Mouse (Mus musculus) erythroblast, embryonic 14.5 days (primary cell): Measurements from ENCODE around the gene Ctnnd2. TPM values are rescaled to one million over a fixed set of nuclear protein-coding genes. Genes with fewer than 3 reads are reported as not detected.

ENCODE experiments used
- H3K27me3 ChIP-seq: 2 replicates; pipeline ENCODE4 v1.6.1; 2012; ENCODE audit warnings: inconsistent platforms; ENCODE audit not compliant: control insufficient read depth
- H3K36me3 ChIP-seq: 2 replicates; pipeline ENCODE4 v1.6.1; 2012; ENCODE audit warnings: mild to moderate bottlenecking, inconsistent platforms; ENCODE audit not compliant: control insufficient read depth
- H3K4me1 ChIP-seq: 2 replicates; pipeline ENCODE4 v1.6.1; 2012; ENCODE audit warnings: inconsistent platforms; ENCODE audit not compliant: control insufficient read depth
- H3K4me3 ChIP-seq: replicated peaks from 2 replicates; pipeline ENCODE3; 2012; ENCODE audit warnings: moderate library complexity, mild to moderate bottlenecking, inconsistent platforms
- H3K9me3 ChIP-seq: 2 replicates; pipeline ENCODE4 v1.6.1; 2012; ENCODE audit warnings: low read length, inconsistent platforms, mixed read lengths; ENCODE audit not compliant: control insufficient read depth
- GATA1 ChIP-seq: IDR thresholded peaks from 2 replicates; pipeline ENCODE4 v1.6.1; 2012; ENCODE audit warnings: low read length, inconsistent platforms, mixed read lengths
- TAL1 ChIP-seq: IDR thresholded peaks from 3 replicates; pipeline ENCODE4 v1.6.1; 2012; ENCODE audit warnings: low read length, inconsistent platforms, mixed read lengths
- polyA plus RNA-seq: library from polyadenylated mRNA; stranded (reverse); fragments of >175 nt; gene quantifications from 2 replicates; pipeline ENCODE4 v1.2.3, GENCODE M21; 2012

Gene Ctnnd2
- polyA plus RNA-seq, 1 experiment = not detected

DNA sequence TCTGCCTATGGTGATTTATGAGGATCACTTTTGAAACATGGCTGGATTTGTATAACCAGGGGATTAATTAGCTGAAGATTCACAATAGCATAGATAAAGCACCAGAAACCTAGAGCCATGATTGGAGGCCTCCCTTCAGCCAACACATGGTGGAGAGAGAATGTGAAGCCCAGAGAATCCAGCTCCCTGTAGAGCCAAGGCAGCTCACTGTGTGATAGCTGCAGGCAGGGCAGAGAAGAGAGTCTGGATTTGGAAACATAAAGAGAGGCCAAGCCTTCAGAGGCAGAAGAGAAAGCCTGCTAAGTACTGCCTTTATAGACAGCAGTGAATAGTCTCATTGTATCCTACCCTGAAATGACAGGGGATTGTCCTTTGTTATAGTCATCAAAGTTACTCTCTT lies 340.7 kb downstream of the Ctnnd2 start:
- no peak for TF ChIP-seq TAL1
- no peak for TF ChIP-seq GATA1
- no peaks in the 10 kb centered on the region for H3K4me1 ChIP-seq
- no peaks in the 10 kb centered on the region for H3K27me3 ChIP-seq
- no peaks in the 10 kb centered on the region for H3K36me3 ChIP-seq
- H3K4me3 ChIP-seq = no peak overlapping the region
- no peaks in the 10 kb centered on the region for H3K9me3 ChIP-seq

DNA sequence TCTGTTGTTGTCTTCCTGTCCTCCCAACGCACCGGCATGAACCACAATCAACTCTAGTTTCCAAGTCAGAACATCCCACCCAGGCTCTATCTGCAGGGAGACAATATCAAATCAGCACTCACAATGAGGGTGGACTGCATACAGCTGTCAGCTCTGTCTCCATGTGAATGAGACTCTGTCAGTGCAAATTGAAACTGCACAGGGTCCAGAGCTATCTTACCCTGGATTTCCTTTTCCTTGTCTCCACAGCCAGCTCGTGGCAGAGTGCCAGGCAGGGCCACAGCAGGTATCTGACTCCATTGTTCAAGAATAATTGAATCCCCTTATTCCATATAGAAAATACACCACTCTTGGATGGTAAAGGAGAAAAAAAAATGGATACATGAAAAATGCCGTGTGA lies 343.0 kb downstream of the Ctnnd2 start:
- no peaks in the 10 kb centered on the region for H3K36me3 ChIP-seq
- no peaks in the 10 kb centered on the region for H3K27me3 ChIP-seq
- no peak overlapping the region for H3K4me3 ChIP-seq
- TF ChIP-seq GATA1 (no peak), TAL1 (no peak)
- H3K4me1 ChIP-seq = no peaks in the 10 kb centered on the region
- no peaks in the 10 kb centered on the region for H3K9me3 ChIP-seq

- H3K9me3 ChIP-seq = no peaks in the 10 kb centered on the region
- H3K36me3 ChIP-seq = no peaks in the 10 kb centered on the region
- no peaks in the 10 kb centered on the region for H3K4me1 ChIP-seq
- no peak overlapping the region for H3K4me3 ChIP-seq
- no peak for TF ChIP-seq GATA1
- no peak for TF ChIP-seq TAL1
- no peaks in the 10 kb centered on the region for H3K27me3 ChIP-seq
These were observed 369.1 kb downstream of the Ctnnd2 start for GRCm38 (mm10) chr15:30541459-30541858.

DNA sequence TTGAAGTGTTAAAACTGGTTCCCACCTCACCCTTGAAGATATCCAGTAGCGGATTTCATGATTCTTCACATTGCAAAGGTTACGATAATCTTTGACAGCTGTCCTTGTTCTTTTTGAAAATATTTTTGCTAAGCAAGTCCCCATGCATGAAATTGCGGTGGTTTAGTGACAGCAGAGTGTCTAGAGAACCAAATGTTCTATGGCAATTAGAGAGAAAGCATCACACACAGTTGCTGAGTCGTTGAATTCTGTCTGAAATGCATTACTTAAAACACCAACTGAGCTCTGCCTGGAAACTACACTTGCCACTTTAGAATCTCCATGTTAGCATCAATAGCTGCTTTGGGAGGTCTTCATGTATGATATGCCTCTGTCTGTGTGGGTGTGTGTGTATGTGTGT lies 375.9 kb downstream of the Ctnnd2 start:
- no peaks in the 10 kb centered on the region for H3K36me3 ChIP-seq
- H3K4me1 ChIP-seq = no peaks in the 10 kb centered on the region
- no peaks in the 10 kb centered on the region for H3K9me3 ChIP-seq
- TF ChIP-seq TAL1 (no peak), GATA1 (no peak)
- H3K4me3 ChIP-seq = no peak overlapping the region
- no peaks in the 10 kb centered on the region for H3K27me3 ChIP-seq

- no peak overlapping the region for H3K4me3 ChIP-seq
- H3K4me1 ChIP-seq = no peaks in the 10 kb centered on the region
- no peaks in the 10 kb centered on the region for H3K36me3 ChIP-seq
- TF ChIP-seq TAL1 = no peak
- TF ChIP-seq GATA1 = no peak
- no peaks in the 10 kb centered on the region for H3K27me3 ChIP-seq
- no peaks in the 10 kb centered on the region for H3K9me3 ChIP-seq
These were observed 378.6 kb downstream of the Ctnnd2 start for GRCm38 (mm10) chr15:30550956-30551355.

DNA sequence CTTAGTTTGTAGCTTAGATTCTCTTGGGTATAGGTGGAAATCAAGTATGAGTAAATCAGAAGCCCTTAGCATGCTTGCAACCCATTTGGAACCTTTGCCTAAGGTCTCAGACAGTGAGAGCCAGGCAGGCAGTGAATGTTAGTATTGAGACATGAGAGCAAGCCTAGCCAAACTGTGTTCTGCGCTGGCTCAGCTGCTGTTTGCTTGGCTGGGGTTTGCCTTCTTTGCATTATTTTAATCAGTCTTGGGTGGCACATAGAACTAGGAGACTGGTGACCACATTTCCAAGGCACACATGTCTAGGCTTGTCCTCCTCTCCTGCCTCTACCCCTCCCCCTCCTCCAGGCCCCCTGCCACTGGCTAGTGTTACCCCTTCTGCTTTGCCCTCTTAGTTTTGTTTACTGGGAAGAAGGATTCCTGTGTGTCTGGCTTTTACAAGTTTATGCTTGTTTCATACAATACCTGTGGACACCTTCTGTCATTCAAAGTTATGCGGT lies 381.6 kb downstream of the Ctnnd2 start:
- no peaks in the 10 kb centered on the region for H3K9me3 ChIP-seq
- TF ChIP-seq TAL1 = no peak
- H3K27me3 ChIP-seq = no peaks in the 10 kb centered on the region
- no peaks in the 10 kb centered on the region for H3K36me3 ChIP-seq
- no peak overlapping the region for H3K4me3 ChIP-seq
- H3K4me1 ChIP-seq = no peaks in the 10 kb centered on the region

GRCm38 (mm10) chr15:30555787-30556186 lies 383.4 kb downstream of the Ctnnd2 start:
- no peaks in the 10 kb centered on the region for H3K27me3 ChIP-seq
- H3K4me3 ChIP-seq = no peak overlapping the region
- no peaks in the 10 kb centered on the region for H3K9me3 ChIP-seq
- H3K4me1 ChIP-seq = no peaks in the 10 kb centered on the region
- TF ChIP-seq GATA1 (no peak), TAL1 (no peak)
- H3K36me3 ChIP-seq = no peaks in the 10 kb centered on the region

DNA sequence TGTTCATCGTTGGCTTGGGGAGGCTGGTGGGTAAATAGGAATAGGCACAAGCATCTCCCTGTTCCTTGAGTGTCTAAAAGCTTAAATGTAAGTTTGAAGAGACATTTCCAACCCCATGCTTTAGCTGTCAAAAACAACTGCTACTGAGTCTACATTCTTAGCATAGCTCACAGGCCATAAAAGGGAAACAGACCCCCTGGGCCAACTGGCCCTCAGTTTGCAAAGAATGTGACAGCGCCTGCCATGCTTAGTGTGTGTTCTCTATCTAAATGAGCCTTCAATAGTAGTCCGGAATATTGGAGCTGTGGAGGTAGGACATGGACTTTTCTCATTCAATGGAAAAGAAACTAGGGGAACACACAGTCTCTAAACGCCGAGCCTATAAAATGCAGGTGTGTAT lies 390.0 kb downstream of the Ctnnd2 start:
- TF ChIP-seq TAL1 (no peak), GATA1 (no peak)
- Histone ChIP-seq H3K27me3 (no peaks in the 10 kb centered on the region), H3K9me3 (no peaks in the 10 kb centered on the region), H3K36me3 (no peaks in the 10 kb centered on the region), H3K4me1 (no peaks in the 10 kb centered on the region), H3K4me3 (no peak overlapping the region)

GRCm38 (mm10) chr15:30564594-30564993 lies 392.2 kb downstream of the Ctnnd2 start:
- H3K4me3 ChIP-seq = no peak overlapping the region
- H3K27me3 ChIP-seq = no peaks in the 10 kb centered on the region
- H3K36me3 ChIP-seq = no peaks in the 10 kb centered on the region
- no peak for TF ChIP-seq GATA1
- TF ChIP-seq TAL1 = no peak
- no peaks in the 10 kb centered on the region for H3K4me1 ChIP-seq
- no peaks in the 10 kb centered on the region for H3K9me3 ChIP-seq

DNA sequence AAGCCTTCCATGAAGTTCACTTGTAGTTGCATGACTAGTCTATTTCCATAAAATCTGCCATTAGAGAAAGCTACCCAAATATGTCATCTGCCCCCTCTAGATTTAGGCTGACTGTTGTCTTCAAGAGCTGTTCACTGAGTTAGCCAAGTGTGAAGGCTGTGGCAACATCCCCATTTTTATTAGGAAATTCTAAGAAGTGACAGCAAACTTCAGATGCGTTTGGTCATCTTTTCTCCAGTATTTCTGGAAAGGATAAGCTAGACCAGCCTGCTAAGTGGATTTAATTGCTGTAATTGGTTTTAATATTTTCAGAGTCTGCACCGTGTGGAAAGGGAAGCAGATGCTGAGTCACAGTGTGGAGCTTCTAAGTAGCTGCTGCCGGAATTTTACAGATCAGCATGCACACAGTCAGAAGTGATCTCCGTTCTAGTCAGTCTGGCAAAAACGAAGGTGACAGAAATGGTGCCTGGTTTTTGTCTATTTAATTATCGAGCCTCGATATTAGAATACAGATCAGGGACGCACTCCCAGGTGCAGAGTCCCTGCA lies 397.9 kb downstream of the Ctnnd2 start:
- no peak overlapping the region for H3K4me3 ChIP-seq
- H3K9me3 ChIP-seq = no peaks in the 10 kb centered on the region
- TF ChIP-seq TAL1 = no peak
- TF ChIP-seq GATA1 = no peak
- H3K27me3 ChIP-seq = no peaks in the 10 kb centered on the region
- no peaks in the 10 kb centered on the region for H3K36me3 ChIP-seq
- H3K4me1 ChIP-seq = no peaks in the 10 kb centered on the region
